Mouse (Mus musculus) NIH3T3 (cell line): ENCODE results near the gene Olfr769.
"Not testable (repeated sequence)": the region's sequence is repeated elsewhere in the genome, so short reads cannot be mapped to it uniquely, and the experiment has no call there.

Experiments
- DNase-seq: peaks from one replicate; pipeline ENCODE4 v3.0.0-alpha.2; 2012; ENCODE audit warnings: low read depth

Olfr769 gene

DNA sequence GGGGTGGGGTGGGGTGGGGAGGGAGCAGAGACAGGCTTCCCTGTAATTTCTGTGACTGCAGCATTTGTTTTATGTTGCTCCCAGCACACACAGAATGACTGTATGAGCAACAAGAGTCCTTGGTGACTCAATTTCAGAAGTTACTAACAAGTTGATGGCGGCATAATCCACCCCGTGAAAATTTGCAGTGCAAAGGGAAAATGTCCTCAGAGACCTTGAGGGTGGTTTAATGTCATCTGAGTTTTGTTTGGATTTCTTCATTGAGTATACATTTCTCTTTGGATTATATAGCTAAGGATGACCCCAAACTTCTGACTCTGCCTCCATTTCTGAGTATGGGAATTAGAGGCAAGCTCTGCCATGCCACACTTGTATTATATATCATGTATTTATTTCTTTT, at the start of gene Olfr769:
Olfr769 (minus strand) TSS at position 101 of the 400 bp plus-strand sequence.
- DNase-seq: no peak

DNA sequence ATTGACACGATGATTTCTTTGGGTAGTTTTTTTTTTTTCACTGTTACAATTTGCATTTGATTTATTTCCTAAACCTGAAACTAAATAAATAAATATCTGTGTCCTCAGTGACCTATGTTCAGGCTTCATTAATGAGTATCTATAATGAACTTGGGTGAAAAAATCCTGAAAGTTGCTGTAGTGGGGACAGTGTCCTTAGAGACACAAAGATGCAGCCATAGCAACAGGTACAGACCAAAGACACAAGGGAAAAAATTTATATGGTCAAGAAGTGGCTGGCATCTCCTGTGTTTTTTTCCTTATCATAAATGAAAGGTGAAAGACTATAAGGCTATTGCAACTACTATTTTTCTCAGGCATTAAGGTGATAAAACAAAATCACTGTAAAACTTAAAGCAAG, 47.0 kb upstream of the Olfr769 start, which contains the start of gene Olfr771:
Olfr771 (minus strand) TSS at position 101 of the 400 bp plus-strand sequence.
- DNase-seq: no peak

DNA sequence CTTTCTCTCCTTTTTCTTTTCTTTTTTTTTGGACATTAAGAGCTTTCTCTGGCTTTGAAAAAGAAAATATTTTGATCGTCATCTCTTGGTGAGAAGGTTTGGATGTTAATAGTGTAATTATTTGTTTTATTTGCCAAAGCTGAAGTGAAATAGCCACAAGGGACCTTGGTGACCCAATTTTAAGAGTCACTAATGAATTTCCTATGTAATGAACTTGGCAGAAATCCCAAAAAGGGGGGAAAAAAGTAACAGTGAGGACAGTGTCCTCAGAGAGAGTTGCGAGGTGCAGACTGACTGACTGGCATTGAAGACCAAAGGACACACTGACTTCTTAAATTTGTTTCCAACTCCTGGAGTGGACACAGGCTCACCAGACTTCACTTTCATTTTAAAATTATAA, 21.2 kb upstream of the Olfr769 start, which contains the start of gene Olfr770:
Olfr770 (minus strand) TSS at position 101 of the 400 bp plus-strand sequence.
- no peak for DNase-seq

DNA sequence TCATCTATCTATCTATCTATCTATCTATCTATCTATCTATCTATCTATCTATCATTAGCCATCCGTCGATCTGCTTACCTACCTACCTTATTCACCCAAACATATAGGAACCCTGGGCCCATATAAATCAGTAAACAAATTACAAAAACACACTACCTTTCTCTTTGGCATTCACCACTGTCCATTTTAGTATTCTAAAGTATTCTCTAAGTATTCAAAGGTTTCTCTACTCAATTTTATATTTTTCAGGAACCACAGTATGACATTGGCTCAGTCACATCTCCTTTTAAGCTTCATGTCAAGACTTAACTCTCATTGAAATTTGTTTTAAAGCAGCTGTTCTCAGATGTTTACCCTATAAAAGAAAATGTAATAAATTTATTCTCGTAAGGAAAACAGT, 2.5 kb downstream of the Olfr769 start:
- no peak for DNase-seq

DNA sequence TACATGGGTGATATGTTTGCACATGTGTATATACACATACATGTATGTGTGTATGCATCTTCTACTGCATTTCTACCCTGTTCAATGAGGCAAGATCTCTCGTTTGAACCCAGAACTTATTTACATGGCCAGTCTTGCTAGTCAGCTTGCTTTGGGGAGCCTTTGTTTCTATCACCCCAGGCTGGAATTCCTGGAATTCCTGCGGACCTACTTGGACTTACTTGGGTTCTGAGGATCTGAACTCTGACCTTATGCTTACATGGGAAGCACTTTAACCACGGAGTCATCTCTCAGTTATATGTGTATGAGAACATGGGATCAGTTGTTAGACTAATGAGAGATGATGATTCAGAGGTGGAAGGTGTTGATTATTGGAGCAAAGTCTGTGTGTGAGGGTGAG, 16.4 kb downstream of the Olfr769 start:
- peak; percentile 11 for DNase-seq

DNA sequence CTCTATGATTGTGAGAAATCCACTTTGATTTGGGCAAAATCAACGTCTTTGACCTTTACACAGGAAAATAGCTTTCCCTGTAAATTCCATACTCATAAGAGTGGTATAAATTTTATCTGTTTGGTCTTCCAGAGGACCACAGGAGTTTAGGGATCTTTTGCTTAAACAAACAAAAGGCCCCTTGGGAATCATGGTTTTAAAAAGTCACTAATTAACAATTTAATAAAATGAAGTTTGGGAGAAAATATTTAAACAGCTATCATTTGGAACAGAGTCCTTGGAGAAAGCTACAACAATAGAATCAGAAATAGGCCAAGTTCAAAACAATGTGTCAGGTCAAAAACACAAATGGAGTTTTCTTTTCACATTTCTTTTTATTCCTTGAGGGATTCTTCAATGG, 18.4 kb downstream of the Olfr769 start, which contains the start of gene Olfr768:
Olfr768 (minus strand) TSS at position 101 of the 400 bp plus-strand sequence.
- DNase-seq: no peak

DNA sequence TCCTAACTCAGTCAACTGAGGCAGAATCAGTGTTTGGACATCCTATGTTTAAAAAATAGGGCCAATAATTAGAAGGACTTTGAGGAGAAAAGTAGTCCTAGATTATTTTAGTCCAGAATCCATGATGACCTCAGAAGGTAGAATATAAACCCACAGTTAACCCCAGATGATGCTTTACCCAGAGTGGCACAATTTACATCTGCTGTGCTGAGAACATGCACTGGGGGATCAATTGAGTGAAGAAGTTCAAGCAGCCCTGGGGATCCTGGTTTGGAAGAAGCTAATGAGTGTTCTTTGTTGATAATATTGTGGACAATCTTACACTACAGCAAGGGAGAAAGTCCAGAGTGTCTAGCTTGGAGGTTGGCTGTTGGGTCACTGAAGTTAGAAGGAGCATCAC, 34.9 kb downstream of the Olfr769 start, which contains the start of gene Olfr767:
Olfr767 (minus strand) TSS at position 101 of the 400 bp plus-strand sequence.
- DNase-seq: not testable (repeated sequence)

DNA sequence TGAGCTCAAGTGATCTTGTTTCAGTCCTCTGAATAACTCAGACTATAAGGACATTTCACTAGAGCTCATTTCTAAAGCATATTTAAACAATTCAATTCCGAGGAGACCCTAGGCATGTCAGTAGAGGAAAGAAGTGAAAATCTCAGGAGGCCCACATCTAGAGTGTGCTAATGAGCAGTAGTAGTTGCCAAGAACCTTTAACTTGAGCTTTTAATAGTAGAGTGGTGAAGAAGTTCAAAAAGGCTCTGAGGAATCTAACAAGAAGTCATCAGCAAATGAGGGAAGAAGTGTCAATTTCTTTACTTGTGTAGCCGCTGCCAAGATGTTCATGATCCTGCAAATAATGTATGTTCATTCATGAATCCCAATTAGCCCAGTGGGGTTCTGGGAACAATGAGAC, 48.8 kb downstream of the Olfr769 start, which contains the start of gene Olfr766-ps1:
Olfr766-ps1 (minus strand) TSS at position 101 of the 400 bp plus-strand sequence.
- no peak for DNase-seq
